Mouse (Mus musculus) embryonic facial prominence, embryonic 13.5 days (tissue): ENCODE measurements around the gene Spem2. TPM values are rescaled to one million over a fixed set of nuclear protein-coding genes. Genes with fewer than 3 reads are reported as not detected.

Source experiments
- ATAC-seq: fragments of 200-750 bp; cut with Nextera tagmentation; 2 replicates; pipeline ENCODE4 v1.8.0; 2017; ENCODE audit warnings: low read depth; ENCODE audit not compliant: insufficient number of reproducible peaks, insufficient read depth, low FRiP score, low TSS enrichment
- H3K27ac ChIP-seq: fragments of 300-500 bp; sonication (generic); 2 replicates; pipeline ENCODE4 v1.5.1; 2015; ENCODE audit warnings: moderate library complexity, mild to moderate bottlenecking, inconsistent platforms
- H3K27me3 ChIP-seq: fragments of 300-500 bp; sonication (generic); 2 replicates; pipeline ENCODE4 v1.6.1; 2015; ENCODE audit warnings: mild to moderate bottlenecking, inconsistent platforms
- H3K36me3 ChIP-seq: fragments of 300-500 bp; sonication (generic); 2 replicates; pipeline ENCODE4 v1.6.1; 2015; ENCODE audit warnings: mild to moderate bottlenecking, inconsistent platforms
- H3K4me1 ChIP-seq: fragments of 300-500 bp; sonication (generic); 2 replicates; pipeline ENCODE4 v1.6.1; 2015; ENCODE audit warnings: inconsistent platforms
- H3K4me2 ChIP-seq: fragments of 300-500 bp; sonication (generic); 2 replicates; pipeline ENCODE4 v1.6.1; 2015; ENCODE audit warnings: moderate library complexity, mild to moderate bottlenecking, inconsistent platforms
- H3K4me3 ChIP-seq: fragments of 300-500 bp; sonication (generic); 2 replicates; pipeline ENCODE4 v1.5.1; 2015; ENCODE audit warnings: mild to moderate bottlenecking, inconsistent platforms
- H3K9ac ChIP-seq: fragments of 300-500 bp; sonication (generic); 2 replicates; pipeline ENCODE4 v1.6.1; 2015; ENCODE audit warnings: mild to moderate bottlenecking, inconsistent platforms
- H3K9me3 ChIP-seq: fragments of 300-500 bp; sonication (generic); 2 replicates; pipeline ENCODE4 v1.6.1; 2016; ENCODE audit warnings: inconsistent platforms
- WGBS: fragments of 180-500 bp; shearing (Covaris S2); methylation state at CpG from one replicate; pipeline ENCODE4 v1.1.7; 2015; ENCODE audit warnings: mixed read lengths; 5-methylcytosine and 5-hydroxymethylcytosine counted together
- polyA plus RNA-seq: library from polyadenylated mRNA; unstranded; fragments of >200 nt; fragmentation: Nextera tagmentation; extraction: Ambion mirVana; gene quantifications from 2 replicates; pipeline ENCODE4 v1.2.1, GENCODE M21; 2015

Spem2 gene
- polyA plus RNA-seq, 1 experiment from 2014 or later = not detected

GRCm38 (mm10) chr11:69795983-69796435, 22.3 kb downstream of the Spem2 start:
- H3K9me3 ChIP-seq = no peaks in the 10 kb centered on the region
- peaks cover 58% of the 10 kb centered on the region for H3K27me3 ChIP-seq
- 2% methylated on average over 13 of the region's 13 CpGs for WGBS
- no peaks in the 10 kb centered on the region; the same call in 1 of the 2 replicates for H3K36me3 ChIP-seq
- H3K27ac ChIP-seq = no peak overlapping the region
- peak overlapping the region; percentile 61 for H3K9ac ChIP-seq
- peaks cover 28% of the 10 kb centered on the region for H3K4me1 ChIP-seq
- peak overlapping the region; percentile 48 for H3K4me3 ChIP-seq
- H3K4me2 ChIP-seq = peak overlapping the region; percentile 94
- ATAC-seq = no peak

- H3K9me3 ChIP-seq = no peaks in the 10 kb centered on the region
- peaks cover 21% of the 10 kb centered on the region for H3K4me1 ChIP-seq
- 3% methylated on average over 52 of the region's 52 CpGs for WGBS
- ATAC-seq = peak; percentile 92
- no peaks in the 10 kb centered on the region; the same call in 1 of the 2 replicates for H3K36me3 ChIP-seq
- H3K4me2 ChIP-seq = peak within 1 kb of the TSS; percentile 94
- peak within 1 kb of the TSS; percentile 61 for H3K9ac ChIP-seq
- H3K27me3 ChIP-seq = peaks cover 58% of the 10 kb centered on the region
- H3K27ac ChIP-seq = no peak within 1 kb of the TSS; the same call in 1 of the 2 replicates
- H3K4me3 ChIP-seq = peak within 1 kb of the TSS; percentile 48
Observed at GRCm38 (mm10) chr11:69795168-69795982, 22.9 kb downstream of the Spem2 start, which contains the start of gene Chrnb1. TSS of gene Chrnb1 (minus strand) at chr11:69795943.

GRCm38 (mm10) chr11:69793429-69793828, 24.8 kb downstream of the Spem2 start:
- ATAC-seq = no peak
- WGBS = 64% methylated on average over 5 of the region's 5 CpGs
- H3K9me3 ChIP-seq = no peaks in the 10 kb centered on the region
- H3K9ac ChIP-seq = no peak overlapping the region
- H3K27me3 ChIP-seq = peaks cover 53% of the 10 kb centered on the region
- no peak overlapping the region for H3K27ac ChIP-seq
- no peaks in the 10 kb centered on the region; the same call in 1 of the 2 replicates for H3K36me3 ChIP-seq
- H3K4me2 ChIP-seq = no peak overlapping the region
- 0 out of 2 replicates have a peak, but pooled peaks cover 7% of the 10 kb centered on the region for H3K4me1 ChIP-seq
- no peak overlapping the region for H3K4me3 ChIP-seq

- no peak for ATAC-seq
- Histone ChIP-seq H3K27ac (no peak overlapping the region), H3K4me3 (no peak overlapping the region), H3K4me1 (0 out of 2 replicates have a peak, but pooled peaks cover 7% of the 10 kb centered on the region), H3K36me3 (no peaks in the 10 kb centered on the region), H3K4me2 (no peak overlapping the region), H3K9ac (no peak overlapping the region), H3K9me3 (no peaks in the 10 kb centered on the region), H3K27me3 (peaks cover 33% of the 10 kb centered on the region)
- 72% methylated on average over 5 of the region's 5 CpGs for WGBS
Observed at GRCm38 (mm10) chr11:69791420-69791819, 26.8 kb downstream of the Spem2 start.

GRCm38 (mm10) chr11:69789431-69789830, 28.8 kb downstream of the Spem2 start:
- no peak overlapping the region for H3K9ac ChIP-seq
- H3K27me3 ChIP-seq = peaks cover 14% of the 10 kb centered on the region
- no peak overlapping the region for H3K27ac ChIP-seq
- H3K36me3 ChIP-seq = no peaks in the 10 kb centered on the region
- no peaks in the 10 kb centered on the region for H3K9me3 ChIP-seq
- no peak overlapping the region for H3K4me3 ChIP-seq
- H3K4me1 ChIP-seq = no peaks in the 10 kb centered on the region
- no peak overlapping the region for H3K4me2 ChIP-seq
- ATAC-seq = no peak
- 41% methylated on average over 5 of the region's 5 CpGs for WGBS

GRCm38 (mm10) chr11:69787306-69787705, 31.0 kb downstream of the Spem2 start:
- Histone ChIP-seq H3K9ac (no peak overlapping the region), H3K4me2 (no peak overlapping the region), H3K36me3 (no peaks in the 10 kb centered on the region), H3K4me3 (no peak overlapping the region), H3K9me3 (no peaks in the 10 kb centered on the region), H3K4me1 (no peaks in the 10 kb centered on the region), H3K27me3 (peaks cover under 1% of the 10 kb centered on the region; the same call in 1 of the 2 replicates), H3K27ac (no peak overlapping the region)
- WGBS = 88% methylated on average over 5 of the region's 5 CpGs
- no peak for ATAC-seq

- H3K4me2 ChIP-seq = peak overlapping the region; percentile 23; the same call in 1 of the 2 replicates
- 45% methylated on average over 15 of the region's 15 CpGs for WGBS
- no peaks in the 10 kb centered on the region for H3K4me1 ChIP-seq
- H3K4me3 ChIP-seq = no peak overlapping the region
- no peak overlapping the region for H3K27ac ChIP-seq
- peaks cover 6% of the 10 kb centered on the region; the same call in 1 of the 2 replicates for H3K27me3 ChIP-seq
- H3K36me3 ChIP-seq = no peaks in the 10 kb centered on the region
- H3K9ac ChIP-seq = no peak overlapping the region
- no peaks in the 10 kb centered on the region for H3K9me3 ChIP-seq
- ATAC-seq = no peak
Observed at GRCm38 (mm10) chr11:69784793-69785272, 33.4 kb downstream of the Spem2 start.

GRCm38 (mm10) chr11:69781828-69782227, 36.4 kb downstream of the Spem2 start:
- Histone ChIP-seq H3K4me2 (no peak overlapping the region), H3K27me3 (peaks cover 19% of the 10 kb centered on the region; the same call in 1 of the 2 replicates), H3K9me3 (no peaks in the 10 kb centered on the region), H3K36me3 (peaks cover 20% of the 10 kb centered on the region), H3K9ac (no peak overlapping the region), H3K4me1 (peaks cover 20% of the 10 kb centered on the region), H3K27ac (no peak overlapping the region), H3K4me3 (no peak overlapping the region)
- no peak for ATAC-seq
- WGBS = 38% methylated on average over 4 of the region's 4 CpGs

GRCm38 (mm10) chr11:69778985-69779384, 39.3 kb downstream of the Spem2 start:
- Histone ChIP-seq H3K4me1 (peaks cover 20% of the 10 kb centered on the region), H3K36me3 (peaks cover 37% of the 10 kb centered on the region), H3K27me3 (peaks cover 23% of the 10 kb centered on the region; the same call in 1 of the 2 replicates), H3K27ac (no peak overlapping the region), H3K4me2 (peak overlapping the region; percentile 9; the same call in 1 of the 2 replicates), H3K9ac (no peak overlapping the region), H3K4me3 (0 out of 2 replicates have a peak overlapping the region, but pooled peaks have one; percentile 7), H3K9me3 (no peaks in the 10 kb centered on the region)
- ATAC-seq = 0 out of 2 replicates have a peak, but pooled peaks have one; percentile 4
- 44% methylated on average over 7 of the region's 7 CpGs for WGBS

- Histone ChIP-seq H3K4me3 (0 out of 2 replicates have a peak overlapping the region, but pooled peaks have one; percentile 7), H3K27me3 (peaks cover 23% of the 10 kb centered on the region; the same call in 1 of the 2 replicates), H3K4me2 (peak overlapping the region; percentile 9; the same call in 1 of the 2 replicates), H3K9me3 (no peaks in the 10 kb centered on the region), H3K9ac (no peak overlapping the region), H3K4me1 (peaks cover 20% of the 10 kb centered on the region), H3K36me3 (peaks cover 37% of the 10 kb centered on the region), H3K27ac (no peak overlapping the region)
- ATAC-seq = 0 out of 2 replicates have a peak, but pooled peaks have one; percentile 26
- WGBS = 63% methylated on average over 23 of the region's 23 CpGs
Observed at GRCm38 (mm10) chr11:69778258-69778982, 39.8 kb downstream of the Spem2 start.
